In genomic region chr19:42538911-42539310, GRCm38 (mm10) we compare ENCODE assay signal across 24 mouse cellular contexts. TPM values are rescaled to one million over a fixed set of nuclear protein-coding genes. Genes with fewer than 3 reads are reported as not detected.
DNase-seq lines count a peak whose midpoint lies in the region; ATAC-seq and TF ChIP-seq lines count a peak whose summit lies in the region.
"Had no signal": no experiment of that assay in that cellular context is flagged by ENCODE, and none has a peak within 500 bp of the region (broad histone marks: within the 10 kb centered on the region; RNA-seq: fewer than 3 reads in every experiment).

No protein-coding gene starts in this region.

- intact Hi-C loops in gastrocnemius, adult 2 months (cut with DNase I): no loop called here
- intact Hi-C loops in heart, adult 2 months (cut with DNase I): loop anchor here (5.0 kb wide), 1 partner anchor 118 kb away; no protein-coding TSS in a partner anchor

- peaks cover 76% of the 10 kb centered on the region for H3K79me2 ChIP-seq in myocyte (ENCODE audit: control insufficient read depth, insufficient read depth)
- peaks cover 10% of the 10 kb centered on the region for H3K79me2 ChIP-seq in heart, adult 2 months (replicated peaks; ENCODE audit: control insufficient read depth, insufficient read depth, low read length)

- no peaks in the 10 kb centered on the region for H3K27me3 ChIP-seq in neural tube, embryonic 13.5 days
- H3K27me3 ChIP-seq in Patski (no peaks in the 10 kb centered on the region), myocyte (ENCODE audit: control insufficient read depth, insufficient read depth, insufficient read length) (no peaks in the 10 kb centered on the region)
- H3K27me3 ChIP-seq in heart, adult 2 months (ENCODE audit: control insufficient read depth, insufficient read depth, low read length): no peaks in the 10 kb centered on the region
- H3K27me3 ChIP-seq in limb, embryonic 10.5 days (ENCODE audit: low read depth, poor library complexity, severe bottlenecking): no peaks in the 10 kb centered on the region
- H3K27me3 ChIP-seq: embryonic facial prominence, embryonic 13.5 days; heart, embryonic 12.5 days; heart, embryonic 15.5 days had no signal

- H3K4me3 ChIP-seq in gastrocnemius, adult 2 months: no peak overlapping the region
- H3K4me3 ChIP-seq in neural tube, embryonic 13.5 days: no peak overlapping the region
- no peak overlapping the region for H3K4me3 ChIP-seq in myocyte
- H3K4me3 ChIP-seq in heart, adult 2 months: no peak overlapping the region
- no peak overlapping the region for H3K4me3 ChIP-seq in limb, embryonic 10.5 days
- H3K4me3 ChIP-seq: embryonic facial prominence, embryonic 10.5 days; embryonic facial prominence, embryonic 13.5 days; heart, embryonic 12.5 days; heart, embryonic 15.5 days had no signal

- in situ Hi-C loops in Patski (cut with MboI; ENCODE audit: low pct_unique_long_range_greater_than_20kb): no loop called here

- POLR2A ChIA-PET in Patski (lab: Charles Lee): no interaction called here

- DNase-seq in gastrocnemius, adult 2 months: no peak
- DNase-seq in gastrocnemius, postnatal 25 days: no peak
- DNase-seq in neural tube, embryonic 10.5 days (ENCODE audit: extremely low spot score, low spot score): no peak
- no peak for DNase-seq in Patski (ENCODE audit: low read depth, low spot score)
- no peak for DNase-seq in heart, adult 2 months
- no peak for DNase-seq in limb, embryonic 10.5 days (ENCODE audit: low spot score)
- DNase-seq: adrenal gland, adult 2 months; cerebellum, adult 11 months; cerebellum, adult 8-10 months; cerebellum, postnatal 36 days; embryo, embryonic 11 days; forebrain, postnatal 0 days had no signal

- TF ChIP-seq POLR2A in myocyte (IDR thresholded peaks at IDR 0.05; ENCODE audit: insufficient read length, low read depth): no peak
- TF ChIP-seq POLR2A in heart, adult 2 months (IDR thresholded peaks at IDR 0.05; ENCODE audit: insufficient read depth, low read depth, low read length): no peak

- CTCF ChIA-PET in Patski (lab: Charles Lee): interaction anchor here (0.7 to 1.7 kb wide), 4 partner anchors 9 to 928 kb away, joined by 3 to 5 read pairs (median 4); no protein-coding TSS in a partner anchor

- no peak overlapping the region for H3K9ac ChIP-seq in neural tube, embryonic 13.5 days
- H3K9ac ChIP-seq in heart, adult 2 months (ENCODE audit: low read depth, low read length): no peak overlapping the region
- H3K9ac ChIP-seq: embryonic facial prominence, embryonic 13.5 days; forebrain, postnatal 0 days; heart, embryonic 12.5 days; heart, embryonic 15.5 days; hindbrain, embryonic 14.5 days had no signal

- H3K4me1 ChIP-seq in neural tube, embryonic 13.5 days (replicated peaks): peaks cover 15% of the 10 kb centered on the region
- H3K4me1 ChIP-seq in heart, adult 2 months (ENCODE audit: control insufficient read depth, insufficient read depth, low read length): peaks cover 15% of the 10 kb centered on the region
- peaks cover 5% of the 10 kb centered on the region; the same call in 1 of the 2 replicates for H3K4me1 ChIP-seq in limb, embryonic 10.5 days

- no peaks in the 10 kb centered on the region for H3K9me3 ChIP-seq in neural tube, embryonic 13.5 days
- H3K9me3 ChIP-seq in limb, embryonic 10.5 days (replicated peaks): no peaks in the 10 kb centered on the region
- H3K9me3 ChIP-seq: embryonic facial prominence, embryonic 10.5 days; embryonic facial prominence, embryonic 13.5 days; heart, embryonic 12.5 days; heart, embryonic 15.5 days had no signal

- 89% methylated on average over 2 of the region's 2 CpGs for WGBS in neural tube, embryonic 13.5 days
- 70% methylated on average over 2 of the region's 2 CpGs for WGBS in heart, adult 2 months
- WGBS in limb, embryonic 10.5 days: 89% methylated on average over 2 of the region's 2 CpGs

- H3K36me3 ChIP-seq in neural tube, embryonic 13.5 days: no peaks in the 10 kb centered on the region
- H3K36me3 ChIP-seq in myocyte (ENCODE audit: control insufficient read depth, insufficient read depth): no peaks in the 10 kb centered on the region
- H3K36me3 ChIP-seq in heart, adult 2 months (ENCODE audit: control insufficient read depth, insufficient read depth, low read length): peaks cover 19% of the 10 kb centered on the region
- no peaks in the 10 kb centered on the region for H3K36me3 ChIP-seq in limb, embryonic 10.5 days
- H3K36me3 ChIP-seq: embryonic facial prominence, embryonic 10.5 days; embryonic facial prominence, embryonic 13.5 days; heart, embryonic 12.5 days; heart, embryonic 15.5 days had no signal

- H3ac ChIP-seq in myocyte (ENCODE audit: control insufficient read depth, insufficient read length): no peak overlapping the region

- TF ChIP-seq EP300 in heart, adult 2 months (IDR thresholded peaks at IDR 0.05; ENCODE audit: insufficient read depth, low read depth, low read length): no peak

- H3K4me2 ChIP-seq in neural tube, embryonic 13.5 days: no peak overlapping the region
- peak overlapping the region; percentile 7 for H3K4me2 ChIP-seq in myocyte (ENCODE audit: low read depth)
- H3K4me2 ChIP-seq: embryonic facial prominence, embryonic 13.5 days; heart, embryonic 12.5 days; heart, embryonic 15.5 days; hindbrain, embryonic 14.5 days had no signal

- ATAC-seq in neural tube, embryonic 13.5 days (ENCODE audit: low read depth): no peak
- peak; percentile 14 for ATAC-seq in Patski
- ATAC-seq: CD4-positive, CD25-positive, alpha-beta regulatory T cell, adult 4 months; forebrain, embryonic 14.5 days; forebrain, postnatal 0 days; hindbrain, postnatal 0 days; inflammation-experienced regulatory T-cells, adult 6 months; intestine, embryonic 16.5 days had no signal

- no peak for TF ChIP-seq CTCF in gastrocnemius, adult 2 months (IDR thresholded peaks at IDR 0.05)
- no peak for TF ChIP-seq CTCF in Patski (IDR thresholded peaks at IDR 0.05)
- TF ChIP-seq CTCF in heart, adult 2 months (IDR thresholded peaks at IDR 0.05): no peak

- H3K27ac ChIP-seq in gastrocnemius, adult 2 months: peak overlapping the region; percentile 43; the same call in 1 of the 2 replicates
- H3K27ac ChIP-seq in neural tube, embryonic 13.5 days (replicated peaks): peak overlapping the region; percentile 13; the same call in 1 of the 2 replicates
- no peak overlapping the region for H3K27ac ChIP-seq in heart, adult 2 months
- no peak overlapping the region for H3K27ac ChIP-seq in limb, embryonic 10.5 days
- H3K27ac ChIP-seq: embryonic facial prominence, embryonic 10.5 days; embryonic facial prominence, embryonic 13.5 days; heart, embryonic 15.5 days; hindbrain, embryonic 14.5 days; hindbrain, postnatal 0 days had no signal

TF ChIP-seq in myocyte, 11 proteins besides CTCF, POLR2A, EP300 and RAD21:
- no peak for TF ChIP-seq MYOD1 (IDR thresholded peaks at IDR 0.05; ENCODE audit: control insufficient read depth in 1 of 3, insufficient read length in 2 of 3, low read depth in 2 of 3)
- TF ChIP-seq E2F4 (IDR thresholded peaks at IDR 0.05; ENCODE audit: insufficient read depth): no peak
- TF ChIP-seq SRF (IDR thresholded peaks at IDR 0.05; ENCODE audit: control insufficient read depth, insufficient read length, low read depth): no peak
- no peak for TF ChIP-seq TCF12 (IDR thresholded peaks at IDR 0.05; ENCODE audit: insufficient read depth, poor library complexity, severe bottlenecking)
- TF ChIP-seq CEBPB (IDR thresholded peaks at IDR 0.05; ENCODE audit: insufficient read depth, poor library complexity, severe bottlenecking): no peak
- TF ChIP-seq MAX (IDR thresholded peaks at IDR 0.05; ENCODE audit: low read depth): no peak
- TF ChIP-seq REST (IDR thresholded peaks at IDR 0.05; ENCODE audit: insufficient read depth, insufficient read length): no peak
- TF ChIP-seq POLR2AphosphoS2 (IDR thresholded peaks at IDR 0.05; ENCODE audit: insufficient read length, low read depth): no peak
- TF ChIP-seq TCF3 (IDR thresholded peaks at IDR 0.05; ENCODE audit: insufficient read length, low read depth): no peak
- TF ChIP-seq MYOG (IDR thresholded peaks at IDR 0.05; ENCODE audit: control insufficient read depth in 1 of 3, insufficient read depth in 1 of 3, insufficient read length in 2 of 3, low read depth in 2 of 3): no peak
- no peak for TF ChIP-seq USF1 (IDR thresholded peaks at IDR 0.05; ENCODE audit: low read depth)

RNA-seq across cellular contexts. Expression of gene R3hcc1l, which starts 20.4 kb away (rescaled TPM):
- total RNA-seq in gastrocnemius, adult 2 months (2021): 10 to 100 TPM; 13.4 to 20.7 TPM
- total RNA-seq in gastrocnemius, postnatal 25 days (2021): 1 to 10 TPM; 8.5 to 9.6 TPM
- polyA plus RNA-seq in neural tube, embryonic 13.5 days (2015; fragmentation: Nextera tagmentation; extraction: Ambion mirVana): 15.9 and 16.2 TPM in 2 replicates
- polyA plus RNA-seq in Patski (2021) (28.6 TPM), myocyte (2012; fragmentation: generic; extraction: Trizol) (3.8 TPM)
- total RNA-seq in heart, adult 2 months (2021): 10 to 100 TPM; 28.2 to 28.7 TPM
- polyA plus RNA-seq in heart, adult 2 months (2012; rRNA removed): 2.7 and 5.1 TPM in 2 replicates
- polyA plus RNA-seq in limb, embryonic 10.5 days (2016; fragmentation: Nextera tagmentation; extraction: Ambion mirVana): 20.3 and 21.4 TPM in 2 replicates

Comparison
In these comparisons a context has a peak if more than half of its experiments do, and no peak if none do; other contexts are left out.
1. H3K27ac ChIP-seq: peak in gastrocnemius, adult 2 months (single experiment) and neural tube, embryonic 13.5 days (single experiment); none in heart, adult 2 months (single experiment) and limb, embryonic 10.5 days (single experiment).